Mouse (Mus musculus): ENCODE data around the gene Cd46.

DNA sequence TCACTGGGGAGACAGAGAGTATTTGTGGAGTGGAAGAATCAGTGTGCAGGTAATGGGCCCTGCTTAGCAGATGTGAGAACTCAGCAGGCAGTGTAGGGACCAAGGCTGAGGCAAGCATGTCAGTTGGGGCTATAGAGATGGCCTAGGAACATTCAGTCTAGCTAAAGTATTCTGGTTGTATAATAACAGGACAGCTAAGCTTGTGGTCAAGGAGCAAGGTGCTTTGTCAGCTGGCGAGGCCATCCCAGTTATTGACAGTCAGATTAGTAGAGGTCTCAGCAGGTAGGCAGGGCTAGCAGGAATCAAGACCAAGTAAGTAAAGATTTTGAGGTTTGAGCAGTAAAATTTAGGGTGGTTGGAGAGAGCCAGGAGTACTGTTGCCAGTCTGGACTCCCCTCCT lies 93.7 kb downstream of the Cd46 start:
- TF ChIP-seq MAFK (IDR thresholded peaks at IDR 0.05; ENCODE audit: borderline replicate concordance, low read depth, low read length) (no peak), ZNF384 (IDR thresholded peaks at IDR 0.05; ENCODE audit: low read depth, low read length) (no peak), CTCF (IDR thresholded peaks at IDR 0.05 in 2 of 3, conservative IDR thresholded peaks at IDR 0.05 in 1 of 3; ENCODE audit: control insufficient read depth in 1 of 3, insufficient read depth in 1 of 3, low read depth in 2 of 3, low read length in 3 of 3, poor library complexity in 1 of 3, severe bottlenecking in 1 of 3) (no peak)

All from MEL (cell line).